ENCODE assay signal across 10 mouse cellular contexts in the genomic region with DNA sequence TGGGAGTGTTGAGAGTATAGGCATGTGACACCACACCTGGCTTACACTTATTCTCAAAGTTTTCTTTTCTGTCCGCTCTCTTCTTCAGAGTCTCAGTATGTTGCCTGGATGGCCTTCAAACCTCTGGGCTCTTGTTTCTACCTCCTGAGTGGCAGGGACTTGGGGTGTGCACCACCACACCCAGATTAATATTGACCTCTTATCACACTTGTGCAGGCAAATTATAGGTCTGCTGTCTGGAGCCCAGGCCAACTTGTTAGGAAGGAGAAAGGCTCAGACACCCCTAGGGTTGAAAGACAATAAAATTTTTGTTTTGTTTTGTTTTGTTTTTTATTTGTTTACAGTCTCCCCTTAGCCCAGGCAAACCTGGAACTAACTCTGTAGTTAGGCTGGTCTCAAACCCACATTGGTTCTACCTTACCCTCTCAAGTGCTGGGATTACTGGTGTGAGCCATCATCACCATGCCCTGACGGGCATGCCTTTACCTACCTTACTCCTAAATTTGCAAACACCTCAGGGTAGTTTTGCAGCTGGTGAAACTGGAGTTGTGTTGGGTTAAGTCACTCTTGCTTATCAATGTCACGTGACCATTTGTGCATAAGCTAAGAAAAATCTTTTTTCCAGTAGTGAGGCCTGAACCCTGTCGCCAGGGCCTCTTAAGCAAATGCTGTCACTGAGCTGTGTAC. TPM values are rescaled to one million over a fixed set of nuclear protein-coding genes. Genes with fewer than 3 reads are reported as not detected.
A peak's percentile ranks its signal among the peaks of the same experiment; 100 is the strongest.
DNase-seq lines count a peak whose midpoint lies in the region; ATAC-seq and TF ChIP-seq lines count a peak whose summit lies in the region.
"Had no signal": no experiment of that assay in that cellular context is flagged by ENCODE, and none has a peak within 500 bp of the region (broad histone marks: within the 10 kb centered on the region; RNA-seq: fewer than 3 reads in every experiment).

No protein-coding gene starts in this region.

- H3K27ac ChIP-seq in heart, embryonic 16.5 days (ENCODE audit: low read length), result peak overlapping the region; percentile 64
- H3K27ac ChIP-seq in MEL (ENCODE audit: control insufficient read depth, low read depth, low read length), result peak overlapping the region; percentile 62
- no peak overlapping the region for H3K27ac ChIP-seq in hindbrain, embryonic 14.5 days
- H3K27ac ChIP-seq: hindbrain, postnatal 0 days had no signal

- peak overlapping the region; percentile 59; the same call in 1 of the 2 replicates for H3K9ac ChIP-seq in heart, embryonic 16.5 days (ENCODE audit: low read length)
- no peak overlapping the region for H3K9ac ChIP-seq in MEL (ENCODE audit: control insufficient read depth, low read depth, low read length, poor library complexity, severe bottlenecking)
- no peak overlapping the region for H3K9ac ChIP-seq in hindbrain, embryonic 14.5 days

- H3K27me3 ChIP-seq in heart, embryonic 16.5 days (ENCODE audit: control insufficient read depth, insufficient read depth, low read length), result no peaks in the 10 kb centered on the region
- H3K27me3 ChIP-seq in MEL (ENCODE audit: control insufficient read depth in 1 of 2, insufficient read depth in 2 of 2, low read length in 2 of 2) (no peaks in the 10 kb centered on the region), myocyte (ENCODE audit: control insufficient read depth, insufficient read depth, insufficient read length) (no peaks in the 10 kb centered on the region)
- no peaks in the 10 kb centered on the region for H3K27me3 ChIP-seq in hindbrain, embryonic 14.5 days (ENCODE audit: control insufficient read depth, insufficient read depth, low read length)

- no peak for ATAC-seq in heart, embryonic 16.5 days (replicated peaks; ENCODE audit: extremely low read depth, insufficient read depth, low FRiP score)
- peak; percentile 63 for ATAC-seq in erythroid progenitor cell, adult 5-6 weeks (replicated peaks; ENCODE audit: low FRiP score, poor library complexity, severe bottlenecking)
- no peak for ATAC-seq in hindbrain, embryonic 14.5 days (ENCODE audit: low FRiP score)
- ATAC-seq: hindbrain, postnatal 0 days had no signal

- H3K79me2 ChIP-seq in MEL (ENCODE audit: control insufficient read depth, insufficient read depth, low read length, poor library complexity) (no peaks in the 10 kb centered on the region), myocyte (ENCODE audit: control insufficient read depth, insufficient read depth) (no peaks in the 10 kb centered on the region)

- DNase-seq in heart, postnatal 36 days, result no peak
- peak; percentile 46 for DNase-seq in MEL (ENCODE audit: low read depth, low spot score)
- no peak for DNase-seq in retina, embryonic 14.5 days (ENCODE audit: low spot score)
- DNase-seq in hindbrain, embryonic 14.5 days (ENCODE audit: low spot score), result no peak
- DNase-seq in adrenal gland, adult 2 months, result no peak
- DNase-seq: cerebellum, postnatal 14 days had no signal

- TF ChIP-seq EP300 in MEL (IDR thresholded peaks at IDR 0.05; ENCODE audit: low read depth in 1 of 2, low read length in 2 of 2), result peak in 1 of 2 experiments; percentile 13; a peak in 1 of 4 replicates

- no peaks in the 10 kb centered on the region for H3K36me3 ChIP-seq in heart, embryonic 16.5 days (ENCODE audit: control insufficient read depth, insufficient read depth)
- H3K36me3 ChIP-seq in MEL (ENCODE audit: control insufficient read depth in 1 of 2, insufficient read depth in 2 of 2, low read length in 2 of 2) (peaks cover 0 to 39% of the 10 kb centered on the region in 2 experiments; a peak in 2 of 4 replicates), myocyte (ENCODE audit: control insufficient read depth, insufficient read depth) (no peaks in the 10 kb centered on the region)
- no peaks in the 10 kb centered on the region for H3K36me3 ChIP-seq in hindbrain, embryonic 14.5 days (replicated peaks; ENCODE audit: control insufficient read depth, insufficient read depth)

- no peak for TF ChIP-seq CTCF in MEL (IDR thresholded peaks at IDR 0.05 in 2 of 3, conservative IDR thresholded peaks at IDR 0.05 in 1 of 3; ENCODE audit: control insufficient read depth in 1 of 3, insufficient read depth in 1 of 3, low read depth in 2 of 3, low read length in 3 of 3, poor library complexity in 1 of 3, severe bottlenecking in 1 of 3)

- H3K9me3 ChIP-seq in heart, embryonic 16.5 days (replicated peaks; ENCODE audit: control insufficient read depth, low read length), result no peaks in the 10 kb centered on the region
- no peaks in the 10 kb centered on the region for H3K9me3 ChIP-seq in MEL (replicated peaks; ENCODE audit: insufficient read depth, low read length)
- no peaks in the 10 kb centered on the region for H3K9me3 ChIP-seq in hindbrain, embryonic 14.5 days (ENCODE audit: control insufficient read depth, low read length)

- TF ChIP-seq POLR2A in MEL (IDR thresholded peaks at IDR 0.05; ENCODE audit: control insufficient read depth in 1 of 2, insufficient read depth in 1 of 2, low read depth in 1 of 2, low read length in 2 of 2, poor library complexity in 1 of 2), result no peak
- TF ChIP-seq POLR2A in myocyte (IDR thresholded peaks at IDR 0.05; ENCODE audit: insufficient read length, low read depth), result no peak

- intact Hi-C loops in heart, postnatal 36 days (cut with DNase I), result loop anchor here (10.0 kb wide), 1 partner anchor 159 kb away; a partner anchor contains a TSS

- no peak overlapping the region for H3ac ChIP-seq in myocyte (ENCODE audit: control insufficient read depth, insufficient read length)

- WGBS in heart, embryonic 16.5 days, result 55% methylated on average over 4 of the region's 4 CpGs
- 76% methylated on average over 4 of the region's 4 CpGs for WGBS in hindbrain, embryonic 14.5 days

- peaks cover 37% of the 10 kb centered on the region for H3K4me1 ChIP-seq in heart, embryonic 16.5 days (ENCODE audit: control insufficient read depth, insufficient read depth, low read length)
- peaks cover 10 to 39% of the 10 kb centered on the region in 2 experiments for H3K4me1 ChIP-seq in MEL (ENCODE audit: control insufficient read depth in 1 of 2, insufficient read depth in 2 of 2, low read length in 2 of 2)
- peaks cover 14% of the 10 kb centered on the region for H3K4me1 ChIP-seq in hindbrain, embryonic 14.5 days (replicated peaks; ENCODE audit: control insufficient read depth, insufficient read depth, low read length)

- TF ChIP-seq RAD21 in MEL (IDR thresholded peaks at IDR 0.05; ENCODE audit: low read depth, low read length), result no peak

- H3K4me3 ChIP-seq in heart, embryonic 16.5 days (ENCODE audit: low read length), result no peak overlapping the region
- H3K4me3 ChIP-seq in MEL (ENCODE audit: control insufficient read depth in 1 of 2, insufficient read depth in 1 of 2, low read depth in 2 of 2, low read length in 2 of 2), result no peak overlapping the region; a peak in 1 of 4 replicates
- H3K4me3 ChIP-seq in myocyte, result no peak overlapping the region
- no peak overlapping the region for H3K4me3 ChIP-seq in hindbrain, embryonic 14.5 days (replicated peaks; ENCODE audit: low read length)

- H3K4me2 ChIP-seq in heart, embryonic 16.5 days (ENCODE audit: low read depth, low read length), result peak overlapping the region; percentile 90
- H3K4me2 ChIP-seq in myocyte (ENCODE audit: low read depth), result peak overlapping the region; percentile 96
- H3K4me2 ChIP-seq in hindbrain, embryonic 14.5 days (replicated peaks), result no peak overlapping the region

TF ChIP-seq in MEL, 35 proteins besides CTCF, POLR2A, EP300 and RAD21 (continues in another document):
- TF ChIP-seq CHD2 (IDR thresholded peaks at IDR 0.05; ENCODE audit: low read length) (no peak), TCF12 (IDR thresholded peaks at IDR 0.05; ENCODE audit: low read depth, low read length) (peak; percentile 40; the same call in 1 of the 2 replicates), MAX (IDR thresholded peaks at IDR 0.05; ENCODE audit: low read length) (peak; percentile 44; the same call in 1 of the 2 replicates), MXI1 (IDR thresholded peaks at IDR 0.05; ENCODE audit: low read depth, low read length) (no peak), BHLHE40 (IDR thresholded peaks at IDR 0.05; ENCODE audit: borderline replicate concordance, low read depth, low read length) (peak; percentile 55; the same call in 1 of the 2 replicates), USF2 (IDR thresholded peaks at IDR 0.05; ENCODE audit: borderline replicate concordance in 1 of 2, insufficient read depth in 1 of 2, low read depth in 1 of 2, low read length in 2 of 2) (peak; percentile 39 to 66; a peak in 2 of 4 replicates), TAL1 (IDR thresholded peaks at IDR 0.05; ENCODE audit: low read length) (peak; percentile 53), USF1 (IDR thresholded peaks at IDR 0.05; ENCODE audit: low read depth, low read length) (peak; percentile 90)

TF ChIP-seq in myocyte, 11 proteins besides CTCF, POLR2A, EP300 and RAD21:
- TF ChIP-seq MYOG (IDR thresholded peaks at IDR 0.05; ENCODE audit: control insufficient read depth in 1 of 3, insufficient read depth in 1 of 3, insufficient read length in 2 of 3, low read depth in 2 of 3) (no peak), TCF12 (IDR thresholded peaks at IDR 0.05; ENCODE audit: insufficient read depth, poor library complexity, severe bottlenecking) (no peak), USF1 (IDR thresholded peaks at IDR 0.05; ENCODE audit: low read depth) (no peak), SRF (IDR thresholded peaks at IDR 0.05; ENCODE audit: control insufficient read depth, insufficient read length, low read depth) (no peak), MYOD1 (IDR thresholded peaks at IDR 0.05; ENCODE audit: control insufficient read depth in 1 of 3, insufficient read length in 2 of 3, low read depth in 2 of 3) (no peak), MAX (IDR thresholded peaks at IDR 0.05; ENCODE audit: low read depth) (no peak), E2F4 (IDR thresholded peaks at IDR 0.05; ENCODE audit: insufficient read depth) (no peak), REST (IDR thresholded peaks at IDR 0.05; ENCODE audit: insufficient read depth, insufficient read length) (no peak), TCF3 (IDR thresholded peaks at IDR 0.05; ENCODE audit: insufficient read length, low read depth) (no peak), POLR2AphosphoS2 (IDR thresholded peaks at IDR 0.05; ENCODE audit: insufficient read length, low read depth) (no peak), CEBPB (IDR thresholded peaks at IDR 0.05; ENCODE audit: insufficient read depth, poor library complexity, severe bottlenecking) (no peak)

RNA-seq across cellular contexts. Expression of a gene that starts 35.3 kb away (rescaled TPM):
- 79.9 and 84.1 TPM in 2 replicates for polyA plus RNA-seq in heart, embryonic 16.5 days (2015; fragmentation: Nextera tagmentation; extraction: Ambion mirVana)
- 100 to 1,000 TPM; 163 to 166 TPM for total RNA-seq in heart, postnatal 36 days (2021)
- 118 and 128 TPM in 2 replicates for total RNA-seq in MEL (2012; rRNA removed)
- polyA plus RNA-seq in MEL (2012; ENCODE audit: insufficient read depth in 1 of 2, insufficient read length in 2 of 2, low read depth in 1 of 2, low replicate concordance in 2 of 2, missing spikeins in 1 of 2) (10 to 100 TPM; 43.7 to 96.1 TPM), myocyte (2012; fragmentation: generic; extraction: Trizol) (24.7 TPM)
- 334 and 364 TPM in 2 replicates for total RNA-seq in erythroid progenitor cell, adult 5-6 weeks (2015; ENCODE audit: low replicate concordance)
- total RNA-seq in erythroid progenitor cell, adult 5-6 weeks (2017; ENCODE audit: low replicate concordance), result 431 and 500 TPM in 2 replicates
- polyA plus RNA-seq in hindbrain, embryonic 14.5 days (2014; fragmentation: Nextera tagmentation; extraction: Ambion mirVana), result 10.0 and 12.3 TPM in 2 replicates
- total RNA-seq in adrenal gland, adult 2 months (2021), result 10 to 100 TPM; 51.5 to 60.9 TPM
- polyA plus RNA-seq in adrenal gland, adult 2 months (2012; rRNA removed), result 18.4 and 29.5 TPM in 2 replicates
